Mouse (Mus musculus) lung, embryonic 16.5 days (tissue): ENCODE results near the gene Fbxw2. TPM values are rescaled to one million over a fixed set of nuclear protein-coding genes. Genes with fewer than 3 reads are reported as not detected.
"Not testable (repeated sequence)": the region's sequence is repeated elsewhere in the genome, so short reads cannot be mapped to it uniquely, and the experiment has no call there.

Source experiments
- ATAC-seq: fragments of 200-750 bp; cut with Nextera tagmentation; 2 replicates; pipeline ENCODE4 v1.8.0; 2017; ENCODE audit warnings: low read depth, mild to moderate bottlenecking, moderate library complexity
- H3K27ac ChIP-seq: fragments of 300-500 bp; sonication (generic); 2 replicates; pipeline ENCODE4 v1.5.1; 2014; ENCODE audit warnings: mild to moderate bottlenecking, control low read depth, low read length
- H3K27me3 ChIP-seq: fragments of 300-500 bp; sonication (generic); 2 replicates; pipeline ENCODE4 v1.6.1; 2014; ENCODE audit warnings: low read depth, low read length, mixed read lengths; ENCODE audit not compliant: control insufficient read depth, insufficient read depth
- H3K36me3 ChIP-seq: fragments of 300-500 bp; sonication (generic); 2 replicates; pipeline ENCODE4 v1.6.1; 2014; ENCODE audit warnings: low read length; ENCODE audit not compliant: control insufficient read depth, insufficient read depth
- H3K4me1 ChIP-seq: fragments of 300-500 bp; sonication (generic); replicated peaks from 2 replicates; pipeline ENCODE4 v1.6.1; 2014; ENCODE audit warnings: low read length, mixed read lengths; ENCODE audit not compliant: control insufficient read depth, insufficient read depth
- H3K4me2 ChIP-seq: fragments of 300-500 bp; sonication (generic); 2 replicates; pipeline ENCODE4 v1.6.1; 2014; ENCODE audit warnings: low read depth, low read length, control low read depth
- H3K4me3 ChIP-seq: fragments of 300-500 bp; sonication (generic); 2 replicates; pipeline ENCODE4 v1.5.1; 2014; ENCODE audit warnings: mild to moderate bottlenecking, low read length, control low read depth
- H3K9ac ChIP-seq: fragments of 300-500 bp; sonication (generic); 2 replicates; pipeline ENCODE4 v1.6.1; 2014; ENCODE audit warnings: low read length, control low read depth
- H3K9me3 ChIP-seq: fragments of 300-500 bp; sonication (generic); 2 replicates; pipeline ENCODE4 v1.6.1; 2016; ENCODE audit warnings: low read length; ENCODE audit not compliant: control insufficient read depth
- WGBS: fragments of 180-500 bp; shearing (Covaris S2); extraction: QIAGEN DNeasy Blood & Tissue Kit; methylation state at CpG from one replicate; pipeline ENCODE4 v1.1.7; 2014; 5-methylcytosine and 5-hydroxymethylcytosine counted together
- polyA plus RNA-seq: library from polyadenylated mRNA; unstranded; fragments of >200 nt; fragmentation: Nextera tagmentation; extraction: Ambion mirVana; gene quantifications from 2 replicates; pipeline ENCODE4 v1.2.1, GENCODE M21; 2015

Fbxw2 gene
- polyA plus RNA-seq, 1 experiment from 2014 or later: 81.8 TPM

GRCm38 (mm10) chr2:34792543-34792942 lies 33.6 kb downstream of the Fbxw2 start:
- H3K27me3 ChIP-seq, H3K4me3 ChIP-seq, H3K36me3 ChIP-seq, ATAC-seq, H3K9me3 ChIP-seq, H3K27ac ChIP-seq, H3K4me1 ChIP-seq, H3K9ac ChIP-seq, H3K4me2 ChIP-seq: not testable (repeated sequence)
- WGBS: 84% methylated on average over 2 of the region's 2 CpGs

- Histone ChIP-seq H3K4me2 (no peak overlapping the region), H3K9ac (no peak overlapping the region), H3K9me3 (no peaks in the 10 kb centered on the region), H3K27ac (no peak overlapping the region), H3K27me3 (no peaks in the 10 kb centered on the region), H3K4me3 (no peak overlapping the region), H3K4me1 (no peaks in the 10 kb centered on the region), H3K36me3 (peaks cover 5% of the 10 kb centered on the region; the same call in 1 of the 2 replicates)
- ATAC-seq: no peak
- 92% methylated on average over 8 of the region's 8 CpGs for WGBS
Measured at GRCm38 (mm10) chr2:34790282-34790681, 35.8 kb downstream of the Fbxw2 start.

GRCm38 (mm10) chr2:34784085-34784484 lies 42.0 kb downstream of the Fbxw2 start:
- WGBS: 77% methylated on average over 2 of the region's 2 CpGs
- Histone ChIP-seq H3K9me3 (no peaks in the 10 kb centered on the region), H3K4me1 (no peaks in the 10 kb centered on the region), H3K36me3 (peaks cover 31% of the 10 kb centered on the region), H3K9ac (no peak overlapping the region), H3K4me3 (no peak overlapping the region), H3K27me3 (no peaks in the 10 kb centered on the region), H3K4me2 (no peak overlapping the region), H3K27ac (no peak overlapping the region)
- no peak for ATAC-seq

- Histone ChIP-seq H3K9ac (no peak overlapping the region), H3K4me2 (no peak overlapping the region), H3K4me1 (no peaks in the 10 kb centered on the region), H3K27me3 (no peaks in the 10 kb centered on the region), H3K9me3 (no peaks in the 10 kb centered on the region), H3K4me3 (no peak overlapping the region), H3K36me3 (peaks cover 33% of the 10 kb centered on the region), H3K27ac (no peak overlapping the region)
- 76% methylated on average over 14 of the region's 14 CpGs for WGBS
- ATAC-seq: no peak
Measured at GRCm38 (mm10) chr2:34783064-34784020, 42.8 kb downstream of the Fbxw2 start.

GRCm38 (mm10) chr2:34777237-34777868 lies 48.8 kb downstream of the Fbxw2 start:
- H3K36me3 ChIP-seq: peaks cover 58% of the 10 kb centered on the region
- H3K27me3 ChIP-seq: no peaks in the 10 kb centered on the region
- peaks cover 34% of the 10 kb centered on the region for H3K4me1 ChIP-seq
- H3K4me3 ChIP-seq: no peak overlapping the region; the same call in 1 of the 2 replicates
- WGBS: 56% methylated on average over 1 of the region's 1 CpGs
- H3K4me2 ChIP-seq: no peak overlapping the region
- ATAC-seq: no peak
- H3K27ac ChIP-seq: no peak overlapping the region
- H3K9ac ChIP-seq: no peak overlapping the region
- H3K9me3 ChIP-seq: no peaks in the 10 kb centered on the region

- peaks cover 42% of the 10 kb centered on the region for H3K4me1 ChIP-seq
- WGBS: 83% methylated on average over 6 of the region's 6 CpGs
- H3K27ac ChIP-seq: no peak overlapping the region
- ATAC-seq: no peak
- H3K9me3 ChIP-seq: no peaks in the 10 kb centered on the region
- peak overlapping the region; percentile 96 for H3K4me3 ChIP-seq
- no peak overlapping the region for H3K9ac ChIP-seq
- no peaks in the 10 kb centered on the region for H3K27me3 ChIP-seq
- peak overlapping the region; percentile 84 for H3K4me2 ChIP-seq
- H3K36me3 ChIP-seq: peaks cover 56% of the 10 kb centered on the region
Measured at GRCm38 (mm10) chr2:34774493-34774892, 51.6 kb downstream of the Fbxw2 start.

GRCm38 (mm10) chr2:34773673-34774072 lies 52.4 kb downstream of the Fbxw2 start:
- no peak for ATAC-seq
- H3K9ac ChIP-seq: peak overlapping the region; percentile 98; the same call in 1 of the 2 replicates
- H3K4me1 ChIP-seq: peaks cover 42% of the 10 kb centered on the region
- 78% methylated on average over 4 of the region's 4 CpGs for WGBS
- no peak overlapping the region for H3K27ac ChIP-seq
- H3K9me3 ChIP-seq: no peaks in the 10 kb centered on the region
- peaks cover 50% of the 10 kb centered on the region for H3K36me3 ChIP-seq
- H3K27me3 ChIP-seq: no peaks in the 10 kb centered on the region
- peak overlapping the region; percentile 84 for H3K4me2 ChIP-seq
- peak overlapping the region; percentile 96 for H3K4me3 ChIP-seq

GRCm38 (mm10) chr2:34772252-34773235 lies 53.6 kb downstream of the Fbxw2 start:
- WGBS: 1% methylated on average over 50 of the region's 50 CpGs
- Histone ChIP-seq H3K27me3 (no peaks in the 10 kb centered on the region), H3K9ac (peak overlapping the region; percentile 98), H3K36me3 (peaks cover 42% of the 10 kb centered on the region), H3K4me1 (peaks cover 42% of the 10 kb centered on the region), H3K27ac (peak overlapping the region; percentile 93), H3K4me3 (peak overlapping the region; percentile 96), H3K9me3 (no peaks in the 10 kb centered on the region), H3K4me2 (peak overlapping the region; percentile 84)
- ATAC-seq: peak; percentile 21
